Comparison of ENCODE assay signal across 8 mouse cellular contexts in genomic region chr4:103214498-103214924, GRCm38 (mm10). TPM values are rescaled to one million over a fixed set of nuclear protein-coding genes. Genes with fewer than 3 reads are reported as not detected.
A peak's percentile ranks its signal among the peaks of the same experiment; 100 is the strongest.
DNase-seq lines count a peak whose midpoint lies in the region; ATAC-seq and TF ChIP-seq lines count a peak whose summit lies in the region.

No protein-coding gene starts in this region.

- no peak for TF ChIP-seq POLR2A in ES-Bruce4 (IDR thresholded peaks at IDR 0.05; ENCODE audit: insufficient read depth, low read length)
- peak; percentile 94 for TF ChIP-seq POLR2A in thymus, adult 2 months (IDR thresholded peaks at IDR 0.05; ENCODE audit: control insufficient read depth, extremely low read depth, insufficient read depth, low read length, poor library complexity)

- H3K27ac ChIP-seq in ES-Bruce4 (ENCODE audit: insufficient read depth, low read length): no peak overlapping the region
- peak overlapping the region; percentile 99 for H3K27ac ChIP-seq in lung, postnatal 0 days (ENCODE audit: low read length)
- peak overlapping the region; percentile 80 for H3K27ac ChIP-seq in thymus, adult 2 months (ENCODE audit: control insufficient read depth, insufficient read depth, low read length)

- 0% methylated on average over 36 of the region's 48 CpGs for WGBS in lung, postnatal 0 days
- WGBS in thymus, adult 2 months: under 1% methylated on average over 48 of the region's 48 CpGs

- TF ChIP-seq EP300 in ES-Bruce4 (IDR thresholded peaks at IDR 0.05; ENCODE audit: insufficient read depth, low read depth, low read length): no peak
- TF ChIP-seq EP300 in lung, postnatal 0 days (IDR thresholded peaks at IDR 0.05): no peak

- no peak for TF ChIP-seq CTCF in ES-Bruce4 (IDR thresholded peaks at IDR 0.05; ENCODE audit: low read depth, low read length)
- TF ChIP-seq CTCF in lung, postnatal 0 days (IDR thresholded peaks at IDR 0.05): no peak
- 0 out of 2 replicates have a peak, but pooled peaks have one; percentile 29 for TF ChIP-seq CTCF in thymus, adult 2 months (IDR thresholded peaks at IDR 0.05; ENCODE audit: borderline replicate concordance, control insufficient read depth, extremely low read depth, insufficient read depth, low read length, poor library complexity)

- H3K4me3 ChIP-seq in ES-Bruce4 (ENCODE audit: low read depth, low read length): peak overlapping the region; percentile 87
- peak overlapping the region; percentile 97 for H3K4me3 ChIP-seq in lung, postnatal 0 days (ENCODE audit: low read depth, low read length)
- peak overlapping the region; percentile 72 for H3K4me3 ChIP-seq in thymus, adult 2 months (ENCODE audit: control insufficient read depth, insufficient read depth, low read length)

- H3K36me3 ChIP-seq in ES-Bruce4 (ENCODE audit: control insufficient read depth, insufficient read depth, low read length, poor library complexity, severe bottlenecking): peaks cover 4% of the 10 kb centered on the region
- no peaks in the 10 kb centered on the region; the same call in 1 of the 2 replicates for H3K36me3 ChIP-seq in lung, postnatal 0 days (ENCODE audit: insufficient read depth, low read length)
- peaks cover 5% of the 10 kb centered on the region for H3K36me3 ChIP-seq in thymus, adult 2 months (ENCODE audit: control insufficient read depth, insufficient read depth, low read length)

- H3K4me2 ChIP-seq in lung, postnatal 0 days (replicated peaks; ENCODE audit: low read depth, low read length): peak overlapping the region; percentile 80

- peak overlapping the region; percentile 97 for H3K9ac ChIP-seq in ES-Bruce4 (ENCODE audit: low read depth, poor library complexity, severe bottlenecking)
- peak overlapping the region; percentile 94 for H3K9ac ChIP-seq in lung, postnatal 0 days (replicated peaks; ENCODE audit: low read depth)

- H3K27me3 ChIP-seq in ES-Bruce4 (ENCODE audit: control insufficient read depth, insufficient read depth, low read length, poor library complexity, severe bottlenecking): no peaks in the 10 kb centered on the region
- H3K27me3 ChIP-seq in lung, postnatal 0 days (replicated peaks; ENCODE audit: insufficient read depth, low read length): no peaks in the 10 kb centered on the region
- no peaks in the 10 kb centered on the region for H3K27me3 ChIP-seq in thymus, adult 2 months (ENCODE audit: control insufficient read depth, insufficient read depth, low read length)

- H3K4me1 ChIP-seq in ES-Bruce4 (ENCODE audit: control insufficient read depth, insufficient read depth, low read length): no peaks in the 10 kb centered on the region
- H3K4me1 ChIP-seq in lung, postnatal 0 days (ENCODE audit: insufficient read depth, low read depth, low read length): peaks cover 3% of the 10 kb centered on the region
- H3K4me1 ChIP-seq in thymus, adult 2 months (replicated peaks; ENCODE audit: control insufficient read depth, insufficient read depth, low read length): peaks cover 18% of the 10 kb centered on the region

- no peaks in the 10 kb centered on the region for H3K9me3 ChIP-seq in ES-Bruce4 (replicated peaks; ENCODE audit: control insufficient read depth, insufficient read depth, low read length, poor library complexity, severe bottlenecking)
- no peaks in the 10 kb centered on the region for H3K9me3 ChIP-seq in lung, postnatal 0 days (ENCODE audit: low read length)

- ATAC-seq in hematopoietic stem cell, adult 5-6 weeks (replicated peaks in 1 of 2; ENCODE audit: insufficient read depth in 1 of 2, low FRiP score in 2 of 2, low TSS enrichment in 1 of 2, low read depth in 1 of 2, poor library complexity in 2 of 2, severe bottlenecking in 2 of 2): peak; percentile 48 to 71; a peak in 3 of 4 replicates
- ATAC-seq in lung, postnatal 0 days: peak; percentile 81

- peak; percentile 74 for DNase-seq in cerebellum, adult 11-12 months
- DNase-seq in forelimb bud, embryonic 11.5 days (ENCODE audit: low read depth, low spot score): peak; percentile 37
- peak; percentile 37 for DNase-seq in layer of hippocampus, adult 9-10 months (ENCODE audit: low spot score)
- peak; percentile 71 for DNase-seq in lung, postnatal 0 days (ENCODE audit: low spot score)
- peak; percentile 59 for DNase-seq in ovary, postnatal 10 days (ENCODE audit: low spot score)
- peak; percentile 77 for DNase-seq in thymus, adult 2 months

RNA-seq across cellular contexts. Expression of gene Slc35d1, which starts 0.5 kb away (rescaled TPM):
- 14.1 and 15.0 TPM in 2 replicates for polyA plus RNA-seq in ES-Bruce4 (2011; ENCODE audit: insufficient read depth, insufficient read length, low read depth, missing spikeins)
- total RNA-seq in hematopoietic stem cell, adult 5-6 weeks (2017): 5.5 and 9.6 TPM in 2 replicates
- polyA plus RNA-seq in lung, postnatal 0 days (2015; fragmentation: Nextera tagmentation; extraction: Ambion mirVana): 4.9 and 5.3 TPM in 2 replicates
- 16.0 and 19.9 TPM in 2 replicates for polyA plus RNA-seq in thymus, adult 2 months (2012; rRNA removed)
